Mouse (Mus musculus): ENCODE measurements at regions not wholly inside any gene's neighbourhood (a gene's known extent, or its start where the extent isn't known, plus 50 kb on each side); places are given as distances from the start of the nearest gene placed in this dataset.

DNA sequence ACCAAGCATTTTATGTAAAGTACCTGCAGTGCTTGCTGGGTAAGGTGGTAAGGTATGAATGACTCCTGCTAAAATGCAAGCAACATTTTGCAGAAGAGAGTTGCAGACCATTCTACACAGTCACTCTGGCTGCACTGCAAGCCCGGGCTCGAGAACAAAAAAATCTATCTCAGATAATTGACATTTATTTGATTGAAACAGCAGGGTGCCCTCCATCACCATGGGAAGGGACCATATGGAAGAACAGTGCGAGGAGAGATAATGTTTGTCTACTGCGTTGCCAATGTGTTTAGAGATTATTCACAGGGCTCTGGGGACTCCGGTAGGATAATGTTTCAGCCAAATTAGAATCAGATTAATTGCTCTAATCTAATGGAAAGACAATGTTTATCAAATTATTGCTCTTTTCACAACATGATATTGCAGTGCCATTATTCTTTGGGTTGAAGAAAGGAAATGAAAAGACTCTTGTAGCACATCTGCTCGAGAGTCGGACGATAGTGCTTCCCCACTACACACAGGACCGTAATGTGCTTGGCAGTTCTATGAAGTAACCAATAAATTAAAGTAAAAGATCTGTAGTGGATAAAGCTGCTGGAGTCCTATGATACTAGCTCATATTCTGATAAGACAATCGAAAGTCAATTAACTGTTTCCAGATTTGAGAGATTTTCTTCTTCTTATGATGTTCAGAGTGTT, 85.3 kb upstream of the Map3k7 start:
- TF ChIP-seq CTCF (IDR thresholded peaks at IDR 0.05; ENCODE audit: extremely low read depth, insufficient read length, insufficient replicate concordance, low read depth, low read length) = no peak
- TF ChIP-seq POLR2A (IDR thresholded peaks at IDR 0.05; ENCODE audit: low read depth, low read length) = no peak
